Mouse (Mus musculus) hindbrain, embryonic 14.5 days (tissue): ENCODE measurements around the gene Wdfy3. TPM values are rescaled to one million over a fixed set of nuclear protein-coding genes. Genes with fewer than 3 reads are reported as not detected.

Source experiments
- ATAC-seq: fragments of 200-750 bp; cut with Nextera tagmentation; 2 replicates; pipeline ENCODE4 v1.8.0; 2017; ENCODE audit warnings: moderate number of reproducible peaks, mild to moderate bottlenecking, moderate TSS enrichment, moderate library complexity; ENCODE audit not compliant: low FRiP score
- DNase-seq: peaks from one replicate; pipeline ENCODE4 v3.0.0-alpha.2; 2015; ENCODE audit warnings: low spot score
- H3K27ac ChIP-seq: fragments of 300-500 bp; sonication (generic); 2 replicates; pipeline ENCODE4 v1.5.1; 2014; ENCODE audit warnings: mild to moderate bottlenecking, moderate library complexity
- H3K27me3 ChIP-seq: fragments of 300-500 bp; sonication (generic); 2 replicates; pipeline ENCODE4 v1.6.1; 2014; ENCODE audit warnings: mild to moderate bottlenecking, low read length, mixed read lengths; ENCODE audit not compliant: control insufficient read depth, insufficient read depth
- H3K36me3 ChIP-seq: fragments of 300-500 bp; sonication (generic); replicated peaks from 2 replicates; pipeline ENCODE4 v1.6.1; 2014; ENCODE audit not compliant: control insufficient read depth, insufficient read depth
- H3K4me1 ChIP-seq: fragments of 300-500 bp; sonication (generic); replicated peaks from 2 replicates; pipeline ENCODE4 v1.6.1; 2014; ENCODE audit warnings: antibody characterized with exemption, low read length, mixed read lengths; ENCODE audit not compliant: control insufficient read depth, insufficient read depth
- H3K4me2 ChIP-seq: fragments of 300-500 bp; sonication (generic); replicated peaks from 2 replicates; pipeline ENCODE4 v1.6.1; 2014; ENCODE audit warnings: mild to moderate bottlenecking, moderate library complexity
- H3K4me3 ChIP-seq: fragments of 300-500 bp; sonication (generic); replicated peaks from 2 replicates; pipeline ENCODE4 v1.5.1; 2014; ENCODE audit warnings: mild to moderate bottlenecking, low read length
- H3K9ac ChIP-seq: fragments of 300-500 bp; sonication (generic); 2 replicates; pipeline ENCODE4 v1.6.1; 2014
- H3K9me3 ChIP-seq: fragments of 300-500 bp; sonication (generic); 2 replicates; pipeline ENCODE4 v1.6.1; 2016; ENCODE audit warnings: low read length; ENCODE audit not compliant: control insufficient read depth
- WGBS: fragments of 180-500 bp; shearing (Covaris S2); extraction: QIAGEN DNeasy Blood & Tissue Kit; methylation state at CpG from one replicate; pipeline ENCODE4 v1.1.7; 2014; 5-methylcytosine and 5-hydroxymethylcytosine counted together
- polyA plus RNA-seq: library from polyadenylated mRNA; unstranded; fragments of >200 nt; fragmentation: Nextera tagmentation; extraction: Ambion mirVana; gene quantifications from 2 replicates; pipeline ENCODE4 v1.2.1, GENCODE M21; 2014

Gene Wdfy3
- polyA plus RNA-seq, 1 experiment from 2014 or later: 36.2 TPM

- Histone ChIP-seq H3K27me3 (no peaks in the 10 kb centered on the region), H3K4me2 (no peak overlapping the region), H3K9me3 (no peaks in the 10 kb centered on the region), H3K4me3 (no peak overlapping the region), H3K27ac (no peak overlapping the region), H3K4me1 (no peaks in the 10 kb centered on the region), H3K9ac (no peak overlapping the region), H3K36me3 (0 out of 2 replicates have a peak, but pooled peaks cover 1% of the 10 kb centered on the region)
- DNase-seq: no peak
- WGBS: 83% methylated on average over 8 of the region's 8 CpGs
- no peak for ATAC-seq
Measured at GRCm38 (mm10) chr5:102046617-102047116, 23.1 kb downstream of the Wdfy3 start.

GRCm38 (mm10) chr5:102045636-102046616 is 23.8 kb downstream of the Wdfy3 start:
- H3K4me3 ChIP-seq: no peak overlapping the region
- no peaks in the 10 kb centered on the region for H3K9me3 ChIP-seq
- DNase-seq (no peak), ATAC-seq (peak; percentile 51; the same call in 1 of the 2 replicates)
- H3K9ac ChIP-seq: no peak overlapping the region
- no peak overlapping the region for H3K4me2 ChIP-seq
- H3K27ac ChIP-seq: no peak overlapping the region
- H3K36me3 ChIP-seq: peaks cover 9% of the 10 kb centered on the region; the same call in 1 of the 2 replicates
- no peaks in the 10 kb centered on the region for H3K27me3 ChIP-seq
- WGBS: 77% methylated on average over 13 of the region's 13 CpGs
- no peaks in the 10 kb centered on the region for H3K4me1 ChIP-seq

GRCm38 (mm10) chr5:102045177-102045576 is 24.5 kb downstream of the Wdfy3 start:
- DNase-seq: no peak
- H3K4me2 ChIP-seq: no peak overlapping the region
- H3K27me3 ChIP-seq: no peaks in the 10 kb centered on the region
- no peak overlapping the region for H3K4me3 ChIP-seq
- WGBS: 93% methylated on average over 8 of the region's 8 CpGs
- H3K9ac ChIP-seq: no peak overlapping the region
- no peak for ATAC-seq
- H3K27ac ChIP-seq: no peak overlapping the region
- no peaks in the 10 kb centered on the region for H3K9me3 ChIP-seq
- no peaks in the 10 kb centered on the region for H3K4me1 ChIP-seq
- H3K36me3 ChIP-seq: peaks cover 16% of the 10 kb centered on the region

- Histone ChIP-seq H3K4me1 (no peaks in the 10 kb centered on the region), H3K27me3 (no peaks in the 10 kb centered on the region), H3K27ac (no peak overlapping the region), H3K9ac (no peak overlapping the region), H3K9me3 (no peaks in the 10 kb centered on the region), H3K4me2 (no peak overlapping the region), H3K36me3 (peaks cover 94% of the 10 kb centered on the region), H3K4me3 (no peak overlapping the region)
- no peak for DNase-seq
- 93% methylated on average over 8 of the region's 8 CpGs for WGBS
- ATAC-seq: no peak
Measured at GRCm38 (mm10) chr5:102033281-102033680, 36.4 kb downstream of the Wdfy3 start.

- Histone ChIP-seq H3K27ac (no peak overlapping the region), H3K4me3 (no peak overlapping the region), H3K36me3 (peaks cover 91% of the 10 kb centered on the region), H3K4me2 (no peak overlapping the region), H3K27me3 (no peaks in the 10 kb centered on the region), H3K9me3 (no peaks in the 10 kb centered on the region), H3K4me1 (no peaks in the 10 kb centered on the region), H3K9ac (no peak overlapping the region)
- ATAC-seq: no peak; the same call in 1 of the 2 replicates
- DNase-seq: no peak
- 89% methylated on average over 22 of the region's 22 CpGs for WGBS
Measured at GRCm38 (mm10) chr5:102032594-102033240, 37.0 kb downstream of the Wdfy3 start.

GRCm38 (mm10) chr5:102032191-102032590 is 37.5 kb downstream of the Wdfy3 start:
- no peak for ATAC-seq
- no peak for DNase-seq
- Histone ChIP-seq H3K27me3 (no peaks in the 10 kb centered on the region), H3K9ac (no peak overlapping the region), H3K9me3 (no peaks in the 10 kb centered on the region), H3K4me3 (no peak overlapping the region), H3K36me3 (peaks cover 90% of the 10 kb centered on the region), H3K4me1 (no peaks in the 10 kb centered on the region), H3K4me2 (no peak overlapping the region), H3K27ac (no peak overlapping the region)
- WGBS: 77% methylated on average over 3 of the region's 3 CpGs

GRCm38 (mm10) chr5:102023376-102023775 is 46.3 kb downstream of the Wdfy3 start:
- Histone ChIP-seq H3K4me3 (no peak overlapping the region), H3K27me3 (no peaks in the 10 kb centered on the region), H3K27ac (no peak overlapping the region), H3K4me2 (no peak overlapping the region), H3K36me3 (peaks cover 40% of the 10 kb centered on the region), H3K9ac (no peak overlapping the region), H3K9me3 (no peaks in the 10 kb centered on the region), H3K4me1 (no peaks in the 10 kb centered on the region)
- ATAC-seq: no peak
- 98% methylated on average over 11 of the region's 11 CpGs for WGBS
- DNase-seq: no peak

GRCm38 (mm10) chr5:102022018-102022898 is 47.5 kb downstream of the Wdfy3 start:
- Histone ChIP-seq H3K4me1 (no peaks in the 10 kb centered on the region), H3K27me3 (no peaks in the 10 kb centered on the region), H3K9me3 (no peaks in the 10 kb centered on the region), H3K9ac (no peak overlapping the region), H3K27ac (no peak overlapping the region), H3K36me3 (peaks cover 32% of the 10 kb centered on the region), H3K4me3 (no peak overlapping the region), H3K4me2 (no peak overlapping the region)
- WGBS: 91% methylated on average over 16 of the region's 16 CpGs
- no peak for ATAC-seq
- no peak for DNase-seq
